Mouse (Mus musculus) left cerebral cortex, adult 18-20 months (tissue): ENCODE measurements around the gene Them4. TPM values are rescaled to one million over a fixed set of nuclear protein-coding genes. Genes with fewer than 3 reads are reported as not detected.
A peak's percentile ranks its signal among the peaks of the same experiment; 100 is the strongest.

ENCODE experiments used
- DNase-seq, 2 experiments: peaks; one replicate each; pipeline ENCODE4 v3.0.0; 2021 to 2022; ENCODE audit warnings: low spot score in 2 of 2, mixed read lengths in 1 of 2
- total RNA-seq, 2 experiments: library from RNA; stranded (reverse); gene quantifications; 2 replicates each; pipeline ENCODE4 v1.2.3; 2021

The Them4 gene
- total RNA-seq, 2 experiments from 2014 or later: 18.5 to 20.1 TPM

DNA sequence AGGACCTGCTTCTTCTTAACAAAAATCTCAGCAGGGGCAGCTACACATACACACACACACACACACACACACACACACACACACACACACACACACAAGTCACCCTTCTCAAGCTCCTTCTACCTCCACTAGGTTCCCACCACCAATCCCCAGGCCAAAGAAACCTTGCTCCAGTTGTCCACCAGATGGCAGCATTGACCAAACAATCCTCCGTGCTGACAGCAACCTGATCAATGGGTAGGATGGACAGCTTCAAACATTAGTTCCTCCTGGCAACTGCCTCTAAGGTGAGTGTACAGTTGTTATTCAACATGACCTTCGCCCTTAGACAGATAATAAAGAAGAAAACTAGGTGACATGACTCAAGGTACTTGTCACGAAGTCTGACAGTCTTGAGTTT lies 56.9 kb downstream of the Them4 start:
- DNase-seq: peak; percentile 78 to 84

DNA sequence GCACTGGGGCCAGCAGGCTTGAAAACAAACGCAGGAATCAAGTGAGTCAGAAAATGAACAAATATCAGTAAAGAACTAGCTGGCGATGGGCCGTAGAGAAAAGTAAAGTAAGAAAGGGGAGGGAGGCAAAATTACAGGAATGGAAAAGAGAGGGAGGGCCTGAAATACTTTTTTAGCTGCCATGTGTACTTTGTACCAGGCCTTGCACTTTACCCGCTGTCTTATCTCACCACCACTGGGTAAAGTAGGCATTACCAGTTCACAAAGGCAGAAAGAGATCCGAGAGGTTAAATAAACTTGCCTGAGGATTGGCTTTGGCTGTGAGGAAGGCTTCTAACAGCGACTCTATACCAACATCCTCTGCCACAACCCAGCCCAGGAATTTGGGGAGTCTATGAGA lies 57.6 kb downstream of the Them4 start:
- no peak for DNase-seq

DNA sequence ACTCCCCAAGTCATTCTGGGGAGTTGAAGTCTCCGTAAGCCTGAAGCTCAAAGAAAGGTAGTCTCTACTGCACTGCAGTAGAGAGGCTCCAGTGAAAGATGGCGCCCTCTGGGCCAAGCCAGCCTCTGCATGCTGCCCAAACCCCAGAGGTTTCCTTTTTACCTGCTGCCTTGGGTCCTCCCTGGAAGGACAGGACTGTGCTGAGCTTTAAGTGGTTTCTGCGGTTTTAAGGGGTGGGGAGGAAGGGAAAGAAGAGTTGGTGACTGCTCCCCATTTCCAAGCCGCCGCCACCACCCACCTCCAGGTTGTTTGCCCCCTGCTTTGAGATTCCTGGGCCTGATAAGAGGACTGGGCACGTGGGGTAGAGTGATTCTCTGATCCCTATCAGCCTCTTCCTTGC lies 58.7 kb downstream of the Them4 start:
- DNase-seq: no peak

DNA sequence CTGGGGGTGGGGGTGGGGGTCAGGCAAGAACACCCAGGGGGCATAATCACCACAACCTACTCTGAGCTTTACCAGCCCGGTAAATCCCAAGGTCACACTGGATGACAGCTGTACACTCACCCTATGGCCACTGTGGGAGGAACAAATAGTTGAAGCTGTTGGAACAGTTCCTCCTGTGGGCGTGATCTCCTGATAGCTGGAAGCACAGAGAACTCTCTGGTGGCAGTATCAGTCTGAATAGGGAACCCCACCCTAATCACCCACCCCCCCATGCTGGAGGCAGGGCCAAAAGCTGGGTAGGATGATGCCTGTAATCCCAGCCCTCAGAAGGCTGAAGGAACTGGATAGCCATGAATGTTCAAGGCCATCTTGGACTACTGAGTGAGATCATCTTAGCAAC lies 59.8 kb downstream of the Them4 start:
- no peak for DNase-seq

DNA sequence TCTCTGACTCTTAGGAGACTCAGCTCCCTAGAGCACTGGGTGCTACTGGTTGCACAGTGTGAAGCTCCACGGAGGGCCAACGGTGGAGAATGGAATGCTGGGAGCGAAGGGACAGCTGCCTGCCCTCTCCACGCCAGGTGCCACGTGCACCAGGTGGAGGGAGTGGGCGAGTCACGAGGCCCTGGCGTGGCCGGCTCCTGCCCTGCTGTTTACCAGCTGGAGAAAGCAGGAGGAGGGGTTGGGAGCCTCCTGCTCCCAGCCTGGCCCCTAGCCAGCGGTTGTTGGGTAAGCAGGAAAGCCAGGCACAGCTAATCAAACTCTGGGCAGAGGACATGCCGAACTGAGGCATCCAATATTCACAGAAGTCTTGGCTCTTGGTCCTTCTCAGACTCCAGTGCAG lies 61.7 kb downstream of the Them4 start:
- peak; percentile 20 to 35 for DNase-seq

DNA sequence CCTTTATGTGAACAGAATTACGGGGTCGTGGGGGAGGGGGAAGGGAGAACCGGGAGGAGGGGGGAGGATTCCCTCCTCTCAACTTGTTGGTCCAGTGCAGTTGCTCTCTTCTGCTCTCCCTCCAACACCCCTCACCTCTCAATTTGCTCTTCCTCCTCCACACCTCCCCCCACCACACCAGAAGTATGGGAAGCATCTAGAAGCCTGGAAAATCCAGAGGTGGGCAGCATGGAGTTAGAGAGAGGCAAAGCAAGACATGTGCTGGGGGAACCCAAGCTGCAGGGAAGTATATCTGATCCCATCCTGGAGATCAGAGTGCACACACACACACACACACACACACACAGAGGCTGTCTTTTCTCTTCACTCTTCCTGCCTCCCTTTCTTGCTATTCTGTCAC lies 62.1 kb downstream of the Them4 start:
- no peak for DNase-seq

DNA sequence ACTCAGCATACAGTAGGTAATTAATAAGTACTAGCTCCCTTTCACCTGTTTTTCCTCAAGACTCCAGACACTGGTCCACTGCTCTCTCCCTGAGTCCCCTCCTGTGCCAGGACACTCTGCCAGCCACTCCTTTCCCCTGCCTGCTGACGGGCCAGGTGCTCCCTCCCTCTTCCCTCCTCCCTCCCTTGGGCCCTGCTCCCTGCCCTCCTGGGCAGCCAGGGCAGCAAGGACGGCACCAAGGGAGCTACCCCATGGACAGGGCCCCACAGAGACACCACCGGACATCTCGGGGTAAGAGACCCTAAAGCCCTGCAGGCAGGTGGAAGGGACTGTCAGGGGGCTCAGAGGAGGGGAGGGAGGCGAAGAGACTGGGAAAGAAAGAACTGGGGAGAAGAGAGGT lies 62.8 kb downstream of the Them4 start, which contains the start of gene Rorc:
Gene Rorc (plus strand): TSS at position 154 of the 400 bp plus-strand sequence.
- DNase-seq: no peak

DNA sequence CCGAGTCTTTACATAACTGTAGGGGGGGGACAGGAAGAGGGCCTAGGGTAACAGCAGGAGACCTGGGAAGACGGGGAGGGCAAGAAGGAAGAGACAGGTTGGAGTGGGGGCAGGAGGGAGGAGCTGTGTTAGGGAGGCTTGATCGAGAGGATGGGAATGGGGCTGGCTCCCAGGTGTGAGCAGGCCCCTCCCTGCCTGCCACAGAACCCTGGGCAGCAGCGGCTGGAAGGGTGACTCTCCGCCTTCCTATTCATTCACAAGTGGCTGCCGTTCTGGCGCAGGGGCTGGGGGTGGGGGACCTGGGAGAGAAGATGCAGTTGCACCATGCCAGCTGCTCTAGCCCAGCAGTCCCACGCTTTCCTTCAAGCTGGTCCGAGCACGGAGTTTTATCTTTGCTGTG lies 63.2 kb downstream of the Them4 start:
- peak in 1 of 2 experiments; percentile 25 for DNase-seq

DNA sequence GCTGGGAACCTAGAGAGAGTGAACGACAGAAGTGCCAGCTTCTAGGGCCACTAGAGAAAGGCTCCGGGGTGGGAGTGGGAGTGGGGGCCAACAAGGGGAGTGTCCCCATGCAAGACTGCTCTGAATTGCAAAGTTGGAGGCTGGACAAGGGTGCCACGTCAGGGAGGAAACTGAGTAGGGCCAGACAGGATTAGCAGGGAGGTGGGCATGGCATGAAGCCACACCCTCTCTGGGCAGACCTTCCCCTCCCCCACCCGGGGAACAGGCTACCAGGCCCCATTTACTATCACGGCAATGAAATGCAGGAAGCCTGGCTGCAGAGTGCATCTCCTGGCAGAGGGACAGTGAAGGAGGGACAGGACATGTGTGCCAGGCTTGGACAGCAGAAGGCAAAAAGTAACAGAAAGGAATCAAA lies 63.7 kb downstream of the Them4 start:
- no peak for DNase-seq

DNA sequence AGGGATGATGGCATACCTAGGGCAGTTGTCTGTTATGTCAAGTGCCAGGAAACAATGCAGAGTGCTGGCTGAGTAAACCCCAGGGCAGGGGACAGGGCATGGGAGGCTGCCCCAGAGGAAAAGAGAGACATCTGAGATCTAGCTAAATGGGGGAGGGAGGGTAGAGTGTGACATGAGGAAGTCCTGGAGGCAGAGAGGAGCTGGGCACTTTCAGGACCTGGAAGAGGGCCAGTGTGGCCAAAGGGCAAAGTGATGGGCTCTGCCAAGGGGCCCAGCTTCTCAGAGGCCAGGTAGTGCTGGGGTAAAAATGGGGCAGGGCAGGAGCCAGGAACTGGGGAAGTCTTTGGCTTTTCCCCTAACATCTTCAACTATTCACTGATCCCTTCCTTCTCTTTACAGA lies 64.7 kb downstream of the Them4 start:
- DNase-seq: no peak

DNA sequence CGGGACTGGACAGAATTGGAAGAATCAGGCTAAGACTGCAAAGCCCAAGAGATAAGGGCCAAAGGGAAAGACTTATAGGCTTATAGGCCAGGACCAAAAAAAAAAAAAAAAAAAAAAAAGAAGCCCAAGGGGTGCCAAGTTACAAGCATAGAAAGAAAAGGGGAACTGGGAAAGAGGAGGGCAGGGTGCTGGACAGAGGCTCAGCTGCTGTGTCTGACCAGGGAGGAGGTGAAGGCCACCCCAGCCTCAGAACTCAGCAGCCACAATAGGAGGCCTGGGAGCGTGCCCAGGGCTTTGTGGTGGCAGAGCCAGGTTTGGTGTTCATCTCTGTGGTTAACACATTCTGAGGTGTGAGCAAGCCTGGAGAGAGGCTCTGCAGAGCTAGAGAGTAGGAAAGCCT lies 65.3 kb downstream of the Them4 start:
- DNase-seq: no peak

DNA sequence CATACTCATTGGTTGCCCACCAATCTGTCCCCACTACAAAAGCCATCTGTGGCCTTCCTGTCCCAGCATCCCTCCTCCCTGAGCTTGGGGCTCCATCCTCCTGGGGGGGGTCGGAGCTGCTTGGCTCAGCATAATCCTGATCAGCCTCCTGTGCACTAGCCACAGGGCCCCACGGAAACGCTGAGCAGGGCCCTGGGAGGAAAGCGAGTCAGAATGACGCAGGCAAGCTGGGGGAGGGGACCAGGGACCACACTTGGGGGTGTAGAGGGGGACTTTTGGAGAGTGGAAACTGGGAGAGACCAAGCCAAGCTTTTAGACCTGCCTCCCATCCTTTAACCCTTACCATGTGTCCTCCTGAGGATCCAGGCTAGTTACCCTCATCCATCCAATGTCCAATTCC lies 66.0 kb downstream of the Them4 start:
- DNase-seq: no peak

DNA sequence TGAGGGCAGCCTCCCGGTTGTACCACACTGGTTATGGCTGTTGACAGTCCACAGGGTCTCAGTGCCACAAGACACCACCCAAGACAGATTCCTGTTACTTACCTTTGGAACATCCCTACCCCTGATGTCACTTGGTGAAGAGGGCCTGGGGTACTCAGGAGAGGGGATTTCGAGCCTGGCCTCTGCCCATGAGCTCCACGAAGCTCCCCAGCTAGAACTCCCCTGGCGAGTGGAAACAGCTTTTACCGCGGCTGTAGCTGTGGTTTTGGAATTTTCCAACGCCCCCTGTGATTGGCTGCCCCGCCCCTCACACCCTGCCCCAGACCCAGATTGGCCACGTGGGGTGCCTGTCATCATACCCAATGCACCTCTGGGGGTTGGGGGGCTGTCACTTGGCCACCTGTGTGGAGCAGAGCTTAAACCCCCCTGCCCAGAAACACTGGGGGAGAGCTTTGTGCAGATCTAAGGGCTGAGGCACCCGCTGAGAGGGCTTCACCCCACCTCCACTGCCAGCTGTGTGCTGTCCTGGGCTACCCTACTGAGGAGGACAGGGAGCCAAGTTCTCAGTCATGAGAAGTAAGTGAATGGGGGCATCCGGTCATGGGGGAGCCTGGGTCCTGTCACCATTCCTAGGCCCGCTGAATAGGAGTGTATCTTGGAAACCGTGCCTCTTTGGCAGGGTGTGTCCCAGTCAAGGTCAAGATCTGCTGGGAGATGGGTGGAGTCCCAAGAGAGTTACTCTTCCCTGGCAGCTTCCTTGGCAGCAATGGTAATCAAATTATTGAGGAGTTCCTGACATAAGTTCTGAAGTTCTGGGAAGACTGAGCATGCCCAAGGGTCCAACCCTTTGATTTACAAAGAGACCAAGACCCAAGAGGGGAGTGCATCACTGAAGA lies 67.4 kb downstream of the Them4 start:
- no peak for DNase-seq

DNA sequence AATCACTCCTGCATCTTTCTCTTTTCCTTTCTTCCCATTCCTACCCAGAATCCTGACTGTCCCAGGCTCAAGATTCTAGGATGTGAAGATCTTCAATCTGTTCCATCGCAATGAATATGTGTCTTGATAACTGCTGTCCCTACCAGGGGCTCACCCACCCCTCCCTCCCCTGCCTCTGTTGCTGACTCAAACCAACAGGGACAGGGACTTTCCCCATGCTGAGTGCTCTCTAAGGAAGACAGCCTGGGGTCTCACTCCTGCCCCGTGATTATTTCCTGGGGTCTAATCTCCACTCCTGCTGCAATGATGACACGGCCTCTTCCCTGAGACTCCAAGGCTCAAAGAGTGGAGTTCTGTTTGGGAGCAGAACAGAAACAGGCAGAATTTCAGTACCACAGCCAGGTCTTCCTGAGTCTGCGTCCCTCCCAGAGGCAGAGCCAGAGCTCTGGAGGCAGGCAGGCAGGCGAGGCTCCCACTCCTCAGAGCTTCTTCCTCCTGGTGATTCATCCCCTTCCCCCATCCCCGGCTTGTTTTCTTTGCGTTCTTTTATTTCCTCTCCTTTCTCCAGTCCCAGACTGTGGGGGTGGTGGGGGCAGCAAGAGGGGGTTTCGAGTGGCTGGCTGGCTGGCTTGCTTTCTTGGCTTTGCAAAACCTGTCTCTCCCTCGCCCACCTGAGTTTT lies 70.1 kb downstream of the Them4 start:
- no peak for DNase-seq

Other genes starting within 250 kb of the Them4 start
- gene Gm10697, start 237.4 kb upstream of the Them4 start, total RNA-seq: not detected
- not detected for gene Gm10696, start 131.9 kb upstream of the Them4 start, total RNA-seq
- gene Gm5286, start 113.4 kb upstream of the Them4 start, total RNA-seq: not detected
- gene Gm4778, start 46.1 kb upstream of the Them4 start, total RNA-seq: not detected
- not detected for gene Them5, start 32.0 kb downstream of the Them4 start, total RNA-seq
- gene C2cd4d, start 52.3 kb downstream of the Them4 start, total RNA-seq: under 1 TPM in 1 of 2 experiments, not detected in 1; 0.46 TPM
- 1 to 10 TPM; 1.7 to 1.9 TPM for gene Rorc, start 62.7 kb downstream of the Them4 start, total RNA-seq
- under 1 TPM; 0.63 to 0.73 TPM for gene Lingo4, start 88.4 kb downstream of the Them4 start, total RNA-seq
- 10 to 100 TPM; 37.8 to 39.0 TPM for gene Tdrkh, start 103.2 kb downstream of the Them4 start, total RNA-seq
- 10 to 100 TPM; 36.9 to 37.1 TPM for gene Mrpl9, start 133.2 kb downstream of the Them4 start, total RNA-seq
- not detected for gene Oaz3, start 133.8 kb downstream of the Them4 start, total RNA-seq
- gene Celf3, start 168.2 kb downstream of the Them4 start, total RNA-seq: 100 to 1,000 TPM; 147 to 160 TPM
- 1 to 10 TPM; 6.4 to 7.8 TPM for gene Riiad1, start 170.3 kb downstream of the Them4 start, total RNA-seq